In the genomic region with DNA sequence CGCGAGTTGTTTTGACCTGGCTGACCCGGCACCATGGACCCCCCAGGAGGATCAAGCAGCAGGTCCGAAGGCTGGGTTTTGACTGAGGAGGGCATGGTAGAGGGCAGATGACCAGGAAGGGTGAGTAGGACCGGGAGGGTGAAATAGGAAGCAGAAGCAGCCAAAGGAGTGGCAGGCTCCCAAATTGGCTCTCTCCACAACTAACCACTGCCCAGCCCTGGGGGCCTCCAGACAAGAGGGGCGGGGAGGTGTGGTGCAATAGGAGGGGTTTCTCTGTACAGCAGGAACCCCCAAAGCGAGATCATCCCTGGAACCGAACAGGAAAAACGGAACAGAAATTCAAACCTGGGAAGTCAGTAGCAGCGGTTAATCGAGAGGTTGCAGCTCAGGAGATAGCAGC, we compare ENCODE assay signal across 8 mouse cellular contexts. TPM values are rescaled to one million over a fixed set of nuclear protein-coding genes. Genes with fewer than 3 reads are reported as not detected.
DNase-seq lines count a peak whose midpoint lies in the region; ATAC-seq and TF ChIP-seq lines count a peak whose summit lies in the region.

No protein-coding gene starts in this region.

- H3K27ac ChIP-seq in ES-E14 (ENCODE audit: insufficient read depth, low read depth, low read length, poor library complexity, severe bottlenecking) = no peak overlapping the region
- H3K27ac ChIP-seq in forebrain, embryonic 14.5 days (ENCODE audit: low read depth, low read length) = no peak overlapping the region
- H3K27ac ChIP-seq in limb, embryonic 11.5 days (replicated peaks; ENCODE audit: low read depth, low read length) = no peak overlapping the region
- no peak overlapping the region for H3K27ac ChIP-seq in midbrain, embryonic 14.5 days (replicated peaks; ENCODE audit: low read depth, low read length)

- WGBS in forebrain, embryonic 14.5 days = 2% methylated on average over 11 of the region's 11 CpGs
- WGBS in limb, embryonic 11.5 days = 1% methylated on average over 11 of the region's 11 CpGs
- WGBS in midbrain, embryonic 14.5 days = 2% methylated on average over 11 of the region's 11 CpGs

- DNase-seq in cerebellum, adult 11 months = peak; percentile 30
- no peak for DNase-seq in ES-E14 (ENCODE audit: low read depth, low spot score)
- peak; percentile 20 for DNase-seq in forebrain, embryonic 14.5 days (ENCODE audit: low spot score)
- peak; percentile 25 for DNase-seq in limb, embryonic 11.5 days (ENCODE audit: low spot score)
- DNase-seq in midbrain, embryonic 14.5 days = no peak
- no peak for DNase-seq in urinary bladder, adult 18-20 months (ENCODE audit: low spot score in 2 of 2)
- no peak for DNase-seq in urinary bladder, adult 2 months (ENCODE audit: low spot score)

- H3K36me3 ChIP-seq in ES-E14 (ENCODE audit: control insufficient read depth, insufficient read depth, low read length, poor library complexity, severe bottlenecking) = no peaks in the 10 kb centered on the region
- H3K36me3 ChIP-seq in forebrain, embryonic 14.5 days (ENCODE audit: control insufficient read depth, insufficient read depth, low read length) = no peaks in the 10 kb centered on the region
- H3K36me3 ChIP-seq in limb, embryonic 11.5 days (ENCODE audit: control insufficient read depth, insufficient read depth, low read length) = no peaks in the 10 kb centered on the region
- no peaks in the 10 kb centered on the region for H3K36me3 ChIP-seq in midbrain, embryonic 14.5 days (ENCODE audit: control insufficient read depth, insufficient read depth, low read length)

- no peak for ATAC-seq in cerebellum, adult (ENCODE audit: insufficient number of reproducible peaks, low FRiP score, low TSS enrichment)
- no peak for ATAC-seq in forebrain, embryonic 14.5 days
- ATAC-seq in limb, embryonic 11.5 days (ENCODE audit: insufficient number of reproducible peaks, low FRiP score, low TSS enrichment, low read depth) = 0 out of 2 replicates have a peak, but pooled peaks have one; percentile 1
- no peak for ATAC-seq in midbrain, embryonic 14.5 days (ENCODE audit: low FRiP score, low TSS enrichment)

- peaks cover 6% of the 10 kb centered on the region; the same call in 1 of the 2 replicates for H3K27me3 ChIP-seq in forebrain, embryonic 14.5 days (replicated peaks; ENCODE audit: control insufficient read depth, insufficient read depth, low read length)
- H3K27me3 ChIP-seq in limb, embryonic 11.5 days (ENCODE audit: control insufficient read depth, insufficient read depth, low read length) = no peaks in the 10 kb centered on the region
- peaks cover 5% of the 10 kb centered on the region; the same call in 1 of the 2 replicates for H3K27me3 ChIP-seq in midbrain, embryonic 14.5 days (ENCODE audit: control insufficient read depth, insufficient read depth, low read length)

- peaks cover 6% of the 10 kb centered on the region in 2 experiments; a peak in 2 of 4 replicates for H3K4me1 ChIP-seq in ES-E14 (ENCODE audit: control insufficient read depth in 2 of 2, insufficient read depth in 2 of 2, low read length in 2 of 2, poor library complexity in 1 of 2)
- peaks cover 7% of the 10 kb centered on the region; the same call in 1 of the 2 replicates for H3K4me1 ChIP-seq in forebrain, embryonic 14.5 days (ENCODE audit: control insufficient read depth, insufficient read depth, low read length)
- peaks cover 10% of the 10 kb centered on the region; the same call in 1 of the 2 replicates for H3K4me1 ChIP-seq in limb, embryonic 11.5 days (ENCODE audit: control insufficient read depth, insufficient read depth, low read length)
- H3K4me1 ChIP-seq in midbrain, embryonic 14.5 days (ENCODE audit: control insufficient read depth, insufficient read depth, low read length) = peaks cover 14% of the 10 kb centered on the region

- H3K4me2 ChIP-seq in forebrain, embryonic 14.5 days (ENCODE audit: low read length) = peak overlapping the region; percentile 92
- H3K4me2 ChIP-seq in limb, embryonic 11.5 days (ENCODE audit: low read depth, severe bottlenecking) = peak overlapping the region; percentile 82
- peak overlapping the region; percentile 85 for H3K4me2 ChIP-seq in midbrain, embryonic 14.5 days (ENCODE audit: low read length)

- H3K9me3 ChIP-seq in ES-E14 (ENCODE audit: control insufficient read depth, insufficient read depth, low read depth, low read length) = no peaks in the 10 kb centered on the region
- H3K9me3 ChIP-seq in forebrain, embryonic 14.5 days (replicated peaks; ENCODE audit: control insufficient read depth, low read length) = no peaks in the 10 kb centered on the region
- no peaks in the 10 kb centered on the region for H3K9me3 ChIP-seq in limb, embryonic 11.5 days (ENCODE audit: control insufficient read depth, low read length)
- H3K9me3 ChIP-seq in midbrain, embryonic 14.5 days (ENCODE audit: control insufficient read depth, low read length) = no peaks in the 10 kb centered on the region

- peak overlapping the region; percentile 66 for H3K9ac ChIP-seq in ES-E14 (ENCODE audit: insufficient read depth, low read depth, low read length, poor library complexity, severe bottlenecking)
- peak overlapping the region; percentile 77 for H3K9ac ChIP-seq in forebrain, embryonic 14.5 days (ENCODE audit: low read length)
- H3K9ac ChIP-seq in limb, embryonic 11.5 days (ENCODE audit: low read length) = peak overlapping the region; percentile 66
- peak overlapping the region; percentile 74 for H3K9ac ChIP-seq in midbrain, embryonic 14.5 days (replicated peaks; ENCODE audit: low read length)

- in situ Hi-C loops in ES-E14 (cut with MboI; ENCODE audit: low sequenced_read_pairs in 2 of 2, unreplicated experiment in 2 of 2) = no loop called here

- H3K4me3 ChIP-seq in ES-E14 (ENCODE audit: insufficient read depth in 1 of 2, low read depth in 1 of 2, low read length in 2 of 2, poor library complexity in 1 of 2, severe bottlenecking in 1 of 2) = peak overlapping the region; percentile 72 to 80
- H3K4me3 ChIP-seq in forebrain, embryonic 14.5 days (ENCODE audit: low read depth, low read length) = peak overlapping the region; percentile 70
- H3K4me3 ChIP-seq in limb, embryonic 11.5 days (ENCODE audit: low read depth, low read length) = peak overlapping the region; percentile 70
- H3K4me3 ChIP-seq in midbrain, embryonic 14.5 days (replicated peaks; ENCODE audit: low read depth, low read length) = peak overlapping the region; percentile 73

TF ChIP-seq in ES-E14, 5 proteins besides CTCF, POLR2A, EP300 and RAD21:
- TF ChIP-seq ZC3H11A (IDR thresholded peaks at IDR 0.05; ENCODE audit: borderline replicate concordance, low read depth, low read length) (no peak), ZNF384 (IDR thresholded peaks at IDR 0.05; ENCODE audit: low read depth, low read length) (no peak), CHD2 (IDR thresholded peaks at IDR 0.05; ENCODE audit: low read depth, low read length) (no peak), HCFC1 (IDR thresholded peaks at IDR 0.05; ENCODE audit: borderline replicate concordance, insufficient read depth, low read length) (no peak), MAFK (IDR thresholded peaks at IDR 0.05; ENCODE audit: insufficient read depth, low read depth, low read length) (no peak)

RNA-seq across cellular contexts. Expression of a gene that starts 0.7 kb away (rescaled TPM):
- total RNA-seq in ES-E14 (2012; rRNA removed) = 4.1 and 5.7 TPM in 2 replicates
- 26.8 and 28.2 TPM in 2 replicates for polyA plus RNA-seq in forebrain, embryonic 14.5 days (2014; fragmentation: Nextera tagmentation; extraction: Ambion mirVana)
- polyA plus RNA-seq in limb, embryonic 11.5 days (2014; fragmentation: Nextera tagmentation; extraction: Ambion mirVana) = 8.6 and 9.0 TPM in 2 replicates
- polyA plus RNA-seq in midbrain, embryonic 14.5 days (2014; fragmentation: Nextera tagmentation; extraction: Ambion mirVana) = 30.7 and 39.0 TPM in 2 replicates
- 9.5 and 9.8 TPM in 2 replicates for polyA plus RNA-seq in urinary bladder, adult 2 months (2012; rRNA removed)

RNA-seq across cellular contexts. Expression of a gene that starts 2.4 kb away (rescaled TPM):
- total RNA-seq in ES-E14 (2012; rRNA removed) = 17.1 and 19.5 TPM in 2 replicates
- polyA plus RNA-seq in forebrain, embryonic 14.5 days (2014; fragmentation: Nextera tagmentation; extraction: Ambion mirVana) = 12.2 and 12.7 TPM in 2 replicates
- polyA plus RNA-seq in limb, embryonic 11.5 days (2014; fragmentation: Nextera tagmentation; extraction: Ambion mirVana) = 20.0 and 22.6 TPM in 2 replicates
- 10.8 and 11.0 TPM in 2 replicates for polyA plus RNA-seq in midbrain, embryonic 14.5 days (2014; fragmentation: Nextera tagmentation; extraction: Ambion mirVana)
- 8.4 and 8.9 TPM in 2 replicates for polyA plus RNA-seq in urinary bladder, adult 2 months (2012; rRNA removed)

RNA-seq across cellular contexts. Expression of a gene that starts 23.4 kb away (rescaled TPM):
- total RNA-seq in ES-E14 (2012; rRNA removed) = 79.9 and 119 TPM in 2 replicates
- 362 and 405 TPM in 2 replicates for polyA plus RNA-seq in forebrain, embryonic 14.5 days (2014; fragmentation: Nextera tagmentation; extraction: Ambion mirVana)
- polyA plus RNA-seq in limb, embryonic 11.5 days (2014; fragmentation: Nextera tagmentation; extraction: Ambion mirVana) = 318 and 326 TPM in 2 replicates
- 345 and 373 TPM in 2 replicates for polyA plus RNA-seq in midbrain, embryonic 14.5 days (2014; fragmentation: Nextera tagmentation; extraction: Ambion mirVana)
- 158 and 175 TPM in 2 replicates for polyA plus RNA-seq in urinary bladder, adult 2 months (2012; rRNA removed)

RNA-seq across cellular contexts. Expression of a gene that starts 33.4 kb away (rescaled TPM):
- total RNA-seq in ES-E14 (2012; rRNA removed) = 2.4 and 3.2 TPM in 2 replicates
- 0.59 and 0.83 TPM in 2 replicates for polyA plus RNA-seq in forebrain, embryonic 14.5 days (2014; fragmentation: Nextera tagmentation; extraction: Ambion mirVana)
- polyA plus RNA-seq in limb, embryonic 11.5 days (2014; fragmentation: Nextera tagmentation; extraction: Ambion mirVana) = 3.5 and 4.5 TPM in 2 replicates
- 1.7 and 2.5 TPM in 2 replicates for polyA plus RNA-seq in midbrain, embryonic 14.5 days (2014; fragmentation: Nextera tagmentation; extraction: Ambion mirVana)
- 1.1 TPM in 2 replicates for polyA plus RNA-seq in urinary bladder, adult 2 months (2012; rRNA removed)

Comparison
In these comparisons a context has a peak if more than half of its experiments do, and no peak if none do; other contexts are left out.
1. DNase-seq: peak in cerebellum, adult 11 months (single experiment), forebrain, embryonic 14.5 days (single experiment) and limb, embryonic 11.5 days (single experiment); none in ES-E14 (single experiment), midbrain, embryonic 14.5 days (single experiment), urinary bladder, adult 18-20 months (0 of 2) and urinary bladder, adult 2 months (single experiment).
2. Peak in every context shown above with its lines, with median percentiles within 50 percentile points of each other: H3K4me3 ChIP-seq, H3K9ac ChIP-seq and H3K4me2 ChIP-seq.